Mouse (Mus musculus): ENCODE results near the gene Mtss1l.

DNA sequence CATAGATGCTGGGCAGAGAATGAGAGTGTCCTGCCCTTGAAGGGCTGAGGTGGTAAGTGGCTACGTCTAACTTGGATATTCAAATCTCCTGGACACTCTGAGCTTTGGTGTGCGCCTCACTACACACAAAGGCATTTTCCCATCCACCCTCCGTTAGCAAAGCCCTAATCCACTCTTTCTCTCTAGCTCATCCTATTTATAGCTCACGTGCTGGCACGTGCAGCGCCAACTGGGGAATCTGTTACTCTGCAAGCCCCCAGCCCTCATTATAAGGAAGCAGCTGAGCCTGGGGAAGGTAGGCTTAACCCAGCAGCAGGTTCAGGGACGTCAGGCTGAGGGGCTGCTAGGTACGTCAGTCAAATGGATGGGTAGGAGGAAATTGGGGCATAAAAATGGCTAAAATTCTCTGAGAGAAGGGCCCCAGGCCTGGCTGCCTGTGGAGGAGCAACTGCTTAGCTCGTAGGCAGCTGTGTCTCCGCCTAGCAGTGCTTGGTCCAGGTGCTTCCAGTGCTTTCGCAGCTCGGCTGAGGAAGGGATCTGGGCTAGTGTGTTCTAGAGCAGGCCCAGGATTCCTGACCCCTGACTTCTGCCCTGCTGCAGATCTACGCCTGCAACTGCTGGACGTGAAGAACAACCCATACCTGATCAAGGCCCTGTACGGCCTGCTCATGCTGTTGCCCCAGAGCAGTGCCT, 6.3 kb upstream of the Mtss1l start:
- no peak for TF ChIP-seq CTCF (IDR thresholded peaks at IDR 0.05; ENCODE audit: low read depth, low read length)
- no peak for TF ChIP-seq EP300 (IDR thresholded peaks at IDR 0.05; ENCODE audit: insufficient read depth, low read depth, low read length)
